Mouse (Mus musculus): Measurements from ENCODE around the gene Rsph1. TPM values are rescaled to one million over a fixed set of nuclear protein-coding genes. Genes with fewer than 3 reads are reported as not detected.
"Not testable (repeated sequence)": the region's sequence is repeated elsewhere in the genome, so short reads cannot be mapped to it uniquely, and the experiment has no call there.

The Rsph1 gene
- polyA plus RNA-seq, 1 experiment, result 1.6 TPM

DNA sequence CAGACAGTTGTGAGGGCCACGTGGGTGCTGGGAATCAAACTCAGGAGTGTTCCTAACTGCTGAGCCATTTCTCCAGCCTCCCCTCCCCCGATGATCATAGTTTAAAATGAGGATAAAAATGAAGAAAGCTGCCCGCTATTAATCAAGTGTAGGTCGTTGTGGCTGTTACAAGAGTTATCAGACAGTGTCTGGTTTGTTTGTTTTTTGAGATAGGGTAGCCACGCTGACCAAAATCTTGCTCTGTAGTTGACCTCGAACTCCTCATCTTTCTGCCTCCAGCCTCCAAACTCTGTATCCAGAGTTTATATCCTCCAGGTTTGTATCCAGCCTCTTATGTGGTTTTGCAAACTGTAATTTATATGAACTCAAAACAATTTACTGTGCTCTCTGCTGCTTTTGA lies 3.1 kb upstream of the Rsph1 start:
- Histone ChIP-seq H3K27ac (ENCODE audit: insufficient read depth, low read length) (no peak overlapping the region), H3K4me3 (ENCODE audit: insufficient read depth, low read length) (no peak overlapping the region), H3K4me1 (ENCODE audit: control insufficient read depth, insufficient read depth, low read length) (no peaks in the 10 kb centered on the region)
- TF ChIP-seq CTCF (IDR thresholded peaks at IDR 0.05; ENCODE audit: borderline replicate concordance, insufficient read depth, low read length), result no peak
- no peak for TF ChIP-seq POLR2A (IDR thresholded peaks at IDR 0.05; ENCODE audit: low read depth, low read length)

DNA sequence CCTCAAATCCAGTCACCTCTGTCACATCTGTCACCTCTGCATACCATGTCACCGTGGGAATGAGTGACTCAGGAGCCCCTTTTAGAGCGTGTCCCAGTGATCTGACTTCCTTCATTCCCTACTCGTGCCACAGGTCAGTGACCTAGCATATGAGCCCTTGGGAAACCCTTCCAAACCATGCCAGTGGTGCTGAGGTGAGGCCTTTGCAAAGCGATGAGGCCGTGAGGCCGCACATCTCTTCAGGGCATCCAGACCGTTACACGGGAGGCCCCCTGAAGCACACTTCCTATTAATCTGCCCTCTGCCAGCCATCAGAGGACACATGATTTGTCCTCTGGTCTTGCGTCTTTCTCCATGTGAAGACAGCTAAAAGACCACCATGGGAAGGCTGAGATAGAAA lies 2.4 kb upstream of the Rsph1 start:
- TF ChIP-seq CTCF (IDR thresholded peaks at IDR 0.05; ENCODE audit: borderline replicate concordance, insufficient read depth, low read length), result no peak
- no peak for TF ChIP-seq POLR2A (IDR thresholded peaks at IDR 0.05; ENCODE audit: low read depth, low read length)
- no peaks in the 10 kb centered on the region for H3K4me1 ChIP-seq (ENCODE audit: control insufficient read depth, insufficient read depth, low read length)
- no peak overlapping the region for H3K4me3 ChIP-seq (ENCODE audit: insufficient read depth, low read length)
- no peak overlapping the region for H3K27ac ChIP-seq (ENCODE audit: insufficient read depth, low read length)

DNA sequence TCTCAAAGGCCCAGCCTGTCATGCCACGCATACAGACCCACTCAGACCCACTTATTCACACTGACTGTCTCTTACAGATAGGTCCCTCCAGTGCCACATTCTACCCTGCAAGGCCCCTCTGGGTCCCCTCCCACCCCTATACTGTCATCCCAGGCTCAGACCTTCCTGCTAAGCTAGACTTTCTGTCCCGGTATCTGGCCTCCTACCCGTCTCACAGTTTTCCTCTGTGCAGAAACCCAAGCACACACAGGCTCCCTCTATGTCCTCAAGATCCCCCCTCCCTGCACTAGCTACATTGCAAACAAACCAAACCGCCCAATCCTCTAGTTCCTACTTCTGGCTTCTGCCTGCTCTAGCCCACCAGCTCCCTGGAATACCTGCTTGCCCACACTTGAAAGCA lies 748 bp upstream of the Rsph1 start:
- no peak overlapping the region for H3K27ac ChIP-seq (ENCODE audit: insufficient read depth, low read length)
- no peaks in the 10 kb centered on the region for H3K4me1 ChIP-seq (ENCODE audit: control insufficient read depth, insufficient read depth, low read length)
- H3K4me3 ChIP-seq (ENCODE audit: insufficient read depth, low read length), result no peak overlapping the region
- TF ChIP-seq CTCF (IDR thresholded peaks at IDR 0.05; ENCODE audit: borderline replicate concordance, insufficient read depth, low read length) (no peak), POLR2A (IDR thresholded peaks at IDR 0.05; ENCODE audit: low read depth, low read length) (no peak)

DNA sequence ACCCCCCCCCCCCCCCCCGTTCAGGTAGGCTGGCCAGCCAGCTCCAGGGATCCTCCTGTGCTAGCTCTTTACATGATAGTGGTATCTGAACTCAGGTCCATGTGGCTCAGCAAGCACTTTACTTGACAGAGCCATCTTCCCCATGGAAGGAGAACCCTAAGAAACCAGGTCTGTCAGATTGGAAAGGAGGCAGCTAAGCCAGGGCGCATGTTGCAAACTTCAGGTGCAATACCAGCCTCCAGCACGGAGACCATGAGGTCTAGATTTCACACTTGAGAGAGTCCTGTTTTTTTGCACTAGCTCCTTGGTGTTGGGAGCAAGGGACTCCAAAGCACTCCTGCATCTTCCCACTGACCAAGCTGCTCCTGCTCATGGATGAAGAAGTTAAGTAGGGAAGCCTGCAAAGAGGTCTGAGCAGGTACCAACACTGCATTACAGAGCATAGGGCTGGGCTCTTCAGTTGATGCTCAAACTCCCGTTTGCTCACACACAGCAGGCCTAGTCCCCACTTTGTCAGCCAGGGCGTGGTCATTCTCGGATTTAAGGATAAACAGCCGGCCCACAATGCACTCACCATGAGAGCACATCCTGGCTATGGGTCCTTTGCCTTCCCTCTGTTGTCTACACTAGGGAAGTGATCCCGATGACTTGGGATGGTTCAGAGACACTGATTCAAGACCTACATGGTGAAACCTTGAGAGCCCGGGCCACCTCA lies 819 bp downstream of the Rsph1 start:
- H3K4me3 ChIP-seq (ENCODE audit: insufficient read depth, low read length), result peak overlapping the region; percentile 46; the same call in 1 of the 2 replicates
- TF ChIP-seq POLR2A (IDR thresholded peaks at IDR 0.05; ENCODE audit: low read depth, low read length) (no peak), CTCF (IDR thresholded peaks at IDR 0.05; ENCODE audit: borderline replicate concordance, insufficient read depth, low read length) (no peak)

DNA sequence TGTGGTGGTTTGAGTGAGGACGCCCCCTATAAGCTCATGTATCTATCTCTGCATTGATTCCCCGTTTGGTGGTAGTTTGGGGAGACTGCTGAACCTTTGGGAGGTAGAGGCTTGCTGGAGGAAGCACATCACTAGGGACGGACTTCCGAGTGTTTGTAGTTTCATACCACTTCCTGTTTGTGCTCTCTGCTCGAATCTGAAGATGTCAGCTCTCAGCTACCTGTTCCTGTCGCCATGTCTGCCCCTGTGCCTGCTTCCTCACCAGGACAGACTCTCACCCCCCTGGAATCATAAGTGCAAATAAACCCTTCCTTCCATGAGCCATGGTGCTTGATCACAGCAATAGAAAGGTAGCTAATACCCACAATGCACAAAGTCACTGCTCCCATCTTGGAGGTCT lies 2.0 kb downstream of the Rsph1 start:
- no peak overlapping the region for H3K4me3 ChIP-seq (ENCODE audit: insufficient read depth, low read length)
- H3K27ac ChIP-seq (ENCODE audit: insufficient read depth, low read length), result no peak overlapping the region
- no peaks in the 10 kb centered on the region for H3K4me1 ChIP-seq (ENCODE audit: control insufficient read depth, insufficient read depth, low read length)
- TF ChIP-seq POLR2A (IDR thresholded peaks at IDR 0.05; ENCODE audit: low read depth, low read length) (no peak), CTCF (IDR thresholded peaks at IDR 0.05; ENCODE audit: borderline replicate concordance, insufficient read depth, low read length) (no peak)

More for the DNA sequence above, 819 bp downstream of the Rsph1 start:
- Histone ChIP-seq H3K27ac (ENCODE audit: insufficient read depth, low read length) (no peak overlapping the region), H3K4me1 (ENCODE audit: control insufficient read depth, insufficient read depth, low read length) (no peaks in the 10 kb centered on the region)

DNA sequence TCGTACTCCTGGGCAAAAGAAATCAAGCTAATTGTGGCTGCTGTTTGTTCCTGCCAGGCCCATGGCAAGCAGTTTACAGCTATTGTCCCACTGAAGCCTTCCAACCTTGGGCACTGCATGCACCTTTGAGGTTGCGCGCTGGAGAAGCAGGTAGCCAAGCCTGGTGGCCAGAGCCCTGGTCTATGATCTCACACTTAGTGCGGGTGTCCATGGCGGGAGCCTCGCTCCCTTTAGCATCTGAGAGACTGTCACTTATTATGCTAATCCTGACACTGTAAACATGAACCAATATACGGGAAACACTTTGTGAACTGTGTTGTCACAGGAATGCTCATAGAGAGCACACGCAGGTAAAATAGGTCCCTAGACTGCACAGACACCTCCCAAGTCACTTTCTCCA lies 3.6 kb downstream of the Rsph1 start:
- no peak overlapping the region for H3K4me3 ChIP-seq (ENCODE audit: insufficient read depth, low read length)
- TF ChIP-seq POLR2A (IDR thresholded peaks at IDR 0.05; ENCODE audit: low read depth, low read length), result no peak
- no peak for TF ChIP-seq CTCF (IDR thresholded peaks at IDR 0.05; ENCODE audit: borderline replicate concordance, insufficient read depth, low read length)
- no peaks in the 10 kb centered on the region for H3K4me1 ChIP-seq (ENCODE audit: control insufficient read depth, insufficient read depth, low read length)

DNA sequence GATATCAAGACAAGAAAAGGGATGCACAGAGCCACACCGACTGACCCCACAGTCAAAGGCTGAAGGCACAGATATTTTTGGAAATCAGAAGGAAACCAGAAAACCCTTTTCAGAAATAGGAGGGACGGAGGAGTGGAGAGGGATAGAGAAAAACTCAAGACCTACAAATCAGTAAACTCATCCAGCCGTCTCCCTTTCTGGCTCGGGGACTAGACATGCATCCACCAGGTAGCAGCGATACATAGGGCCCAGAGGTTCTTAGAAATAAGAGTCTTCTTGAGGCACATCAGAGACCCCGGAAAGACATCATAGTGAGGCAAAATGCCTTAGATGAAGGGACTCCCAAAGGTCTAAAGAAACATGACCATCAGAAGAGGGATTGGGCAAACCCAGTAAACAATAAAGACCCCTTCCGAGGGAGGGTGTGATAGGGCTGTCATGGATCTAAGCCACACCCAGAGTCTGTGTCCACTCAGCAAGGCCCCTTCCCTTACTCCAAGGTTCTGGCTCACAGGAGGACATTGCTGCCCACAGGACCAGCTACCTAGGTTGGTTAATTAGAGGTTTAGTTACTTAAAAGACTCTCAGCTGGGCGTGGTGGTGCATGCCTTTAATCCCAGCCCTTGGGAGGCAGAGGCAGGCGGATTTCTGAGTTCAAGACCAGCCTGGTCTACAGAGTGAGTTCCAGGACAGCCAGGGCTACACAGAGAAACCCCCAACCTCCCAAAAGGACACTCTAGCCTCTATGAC lies 4.6 kb downstream of the Rsph1 start:
- Histone ChIP-seq H3K4me1 (ENCODE audit: control insufficient read depth, insufficient read depth, low read length) (no peaks in the 10 kb centered on the region), H3K4me3 (ENCODE audit: insufficient read depth, low read length) (no peak overlapping the region), H3K27ac (ENCODE audit: insufficient read depth, low read length) (no peak overlapping the region)
- TF ChIP-seq CTCF (IDR thresholded peaks at IDR 0.05; ENCODE audit: borderline replicate concordance, insufficient read depth, low read length) (no peak), POLR2A (IDR thresholded peaks at IDR 0.05; ENCODE audit: low read depth, low read length) (no peak)

More for the DNA sequence above, 3.6 kb downstream of the Rsph1 start:
- H3K27ac ChIP-seq (ENCODE audit: insufficient read depth, low read length), result no peak overlapping the region

DNA sequence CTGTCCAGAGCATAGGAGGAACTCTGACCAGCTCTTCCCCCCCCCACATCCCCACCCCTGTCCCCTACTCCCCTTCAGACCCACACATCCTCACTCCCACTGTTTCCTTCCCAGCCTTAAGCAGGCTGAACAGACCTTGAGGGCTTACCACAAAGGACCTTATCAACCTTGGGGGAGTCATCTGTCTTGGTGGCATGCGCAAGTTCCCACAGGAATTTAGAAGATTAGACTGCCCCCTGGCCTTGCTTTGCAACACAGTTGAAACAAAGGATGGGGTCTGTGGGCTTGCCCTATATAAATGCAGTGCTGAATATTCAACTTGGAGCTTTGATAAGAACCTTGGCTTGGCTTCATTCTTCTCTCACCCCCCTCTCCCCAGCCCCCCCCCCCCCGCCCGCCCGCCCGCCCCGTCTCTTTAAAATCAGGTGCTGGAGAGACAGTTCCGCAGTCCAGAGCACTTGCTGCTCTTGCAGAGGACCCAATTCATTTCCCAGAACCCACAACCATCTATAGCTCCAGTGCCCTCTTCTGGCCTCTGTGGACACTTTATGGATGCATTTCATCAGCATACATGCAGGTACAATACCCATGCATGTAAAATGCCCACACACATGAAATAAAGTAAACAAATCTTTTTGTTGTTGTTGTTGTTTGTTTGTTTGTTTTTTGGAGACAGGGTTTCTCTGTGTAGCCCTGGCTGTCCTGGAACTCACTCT lies 5.9 kb downstream of the Rsph1 start:
- Histone ChIP-seq H3K4me1 (ENCODE audit: control insufficient read depth, insufficient read depth, low read length) (no peaks in the 10 kb centered on the region), H3K27ac (ENCODE audit: insufficient read depth, low read length) (no peak overlapping the region), H3K4me3 (ENCODE audit: insufficient read depth, low read length) (no peak overlapping the region)
- TF ChIP-seq POLR2A (IDR thresholded peaks at IDR 0.05; ENCODE audit: low read depth, low read length) (no peak), CTCF (IDR thresholded peaks at IDR 0.05; ENCODE audit: borderline replicate concordance, insufficient read depth, low read length) (no peak)

DNA sequence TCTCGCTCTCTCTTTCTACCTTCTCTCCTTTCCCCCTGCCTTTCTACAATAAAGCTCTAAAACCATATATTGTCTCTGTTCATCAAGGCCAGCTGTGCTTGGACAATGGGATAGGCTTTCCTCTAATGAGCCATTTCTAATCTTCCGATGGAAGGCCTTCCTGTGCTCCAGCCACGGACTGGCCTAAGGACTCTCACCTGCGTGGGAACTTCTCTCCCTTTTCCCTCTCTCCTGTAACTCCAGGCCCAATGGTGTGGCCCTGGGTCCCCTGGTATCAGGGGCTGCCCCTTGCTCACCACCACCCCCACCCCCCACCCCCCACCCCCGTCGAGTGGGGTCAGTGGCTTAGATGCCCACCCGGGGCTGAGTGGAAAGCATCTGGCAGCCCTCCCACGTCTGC lies 6.4 kb downstream of the Rsph1 start:
- H3K4me1 ChIP-seq (ENCODE audit: control insufficient read depth, insufficient read depth, low read length); H3K27ac ChIP-seq (ENCODE audit: insufficient read depth, low read length); H3K4me3 ChIP-seq (ENCODE audit: insufficient read depth, low read length): not testable (repeated sequence)

DNA sequence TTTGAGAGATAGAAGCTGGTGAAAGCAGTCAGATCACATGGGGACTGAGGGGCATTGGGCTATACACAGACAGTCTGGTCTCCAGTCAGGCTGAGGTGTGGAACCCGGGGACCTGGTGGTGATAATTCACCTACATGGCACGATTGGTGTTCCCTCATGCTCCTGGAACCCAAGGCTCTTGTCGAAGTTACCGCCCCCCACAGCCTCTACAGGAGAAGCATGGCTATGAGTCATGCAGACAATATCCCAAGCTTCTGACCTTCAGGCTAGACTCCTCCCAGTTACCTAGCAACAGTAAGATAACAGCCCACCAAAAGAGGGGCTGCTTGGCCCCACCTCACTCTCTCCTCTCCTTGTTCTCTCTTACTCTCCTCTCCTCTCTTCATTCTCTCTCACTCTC lies 6.9 kb downstream of the Rsph1 start:
- no peak for TF ChIP-seq CTCF (IDR thresholded peaks at IDR 0.05; ENCODE audit: borderline replicate concordance, insufficient read depth, low read length)
- no peak for TF ChIP-seq POLR2A (IDR thresholded peaks at IDR 0.05; ENCODE audit: low read depth, low read length)
- no peak overlapping the region for H3K4me3 ChIP-seq (ENCODE audit: insufficient read depth, low read length)
- no peaks in the 10 kb centered on the region for H3K4me1 ChIP-seq (ENCODE audit: control insufficient read depth, insufficient read depth, low read length)
- H3K27ac ChIP-seq (ENCODE audit: insufficient read depth, low read length), result no peak overlapping the region
